Mouse (Mus musculus) telencephalon, adult 2 months (tissue): Measurements from ENCODE around the gene Aloxe3.

ENCODE experiments used
- DNase-seq: peaks from one replicate; pipeline ENCODE4 v3.0.0-alpha.2; 2011; ENCODE audit warnings: low read depth, low spot score

Gene Aloxe3

DNA sequence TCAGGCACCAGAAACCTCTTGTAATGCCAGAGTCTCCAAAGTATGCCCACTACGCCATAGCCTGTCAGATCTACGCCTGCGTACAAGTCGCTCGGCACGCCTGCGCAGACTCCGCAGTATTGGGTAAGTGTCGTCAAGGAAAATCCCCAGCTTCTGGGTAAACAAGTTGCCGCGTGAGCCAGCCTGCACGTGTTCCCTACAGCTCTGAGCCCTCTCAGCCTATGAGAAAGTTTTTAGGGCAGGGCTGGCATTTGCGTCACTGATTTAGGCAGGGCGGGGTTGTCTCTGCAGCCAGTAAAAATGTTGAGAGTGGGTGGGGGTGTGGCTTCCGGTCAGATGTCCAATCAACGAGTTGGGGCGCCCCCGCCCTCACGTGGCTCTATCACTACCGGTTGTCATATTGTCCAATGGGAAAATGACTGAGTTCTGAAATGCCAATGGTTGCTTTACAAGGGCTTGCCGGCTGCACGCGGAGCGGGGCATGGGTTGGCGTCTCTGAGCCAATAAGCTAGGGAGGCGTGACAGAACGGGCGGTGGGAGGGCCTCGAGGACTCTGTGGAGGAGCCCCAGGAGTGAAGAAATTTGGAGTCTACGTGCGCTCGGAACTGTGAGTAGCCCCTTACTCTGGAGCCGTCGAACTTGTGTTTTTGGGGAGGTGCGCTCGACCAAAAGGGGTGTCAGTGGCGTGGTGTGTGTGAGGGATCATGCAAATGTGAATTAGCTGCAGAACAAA lies 30.8 kb upstream of the Aloxe3 start, which contains the start of gene Per1:
Gene Per1, plus strand, starts transcription at position 521 of the 733 bp plus-strand sequence.
- DNase-seq = peak; percentile 100

DNA sequence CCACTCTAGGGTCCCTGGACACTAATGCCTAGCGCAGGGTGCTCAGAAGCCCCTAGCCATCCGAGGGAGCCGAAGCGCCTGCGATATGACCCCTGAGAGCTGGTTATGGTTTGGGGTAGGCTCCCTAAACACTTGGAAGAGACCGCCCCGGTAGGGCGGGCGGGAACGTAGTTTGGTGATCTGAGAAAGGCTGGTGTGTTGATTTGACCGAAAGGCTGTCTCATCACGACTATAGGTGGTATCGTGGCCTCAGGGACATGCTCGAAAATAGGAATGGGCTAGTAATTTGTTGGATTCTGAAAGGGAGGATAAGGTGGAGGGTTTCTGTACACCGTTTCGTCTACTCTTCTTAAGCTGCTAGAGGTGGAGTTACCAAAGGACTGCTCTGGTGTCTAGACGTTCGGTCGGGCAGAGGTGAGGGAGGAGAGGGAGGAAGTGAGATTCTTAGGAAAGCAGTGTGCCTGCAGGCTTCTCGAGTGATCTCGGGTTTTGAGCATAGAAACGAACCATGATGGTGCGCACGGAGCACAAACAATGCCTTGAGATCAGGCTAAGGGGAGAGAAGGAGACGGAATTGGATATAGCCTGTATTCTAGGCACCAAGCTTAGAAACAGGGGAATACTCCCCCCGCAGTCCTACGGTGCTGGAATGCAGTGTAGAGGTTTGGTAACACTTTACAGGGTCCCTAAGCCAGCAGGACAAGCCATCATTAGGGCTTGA lies 30.0 kb upstream of the Aloxe3 start:
- DNase-seq = no peak

DNA sequence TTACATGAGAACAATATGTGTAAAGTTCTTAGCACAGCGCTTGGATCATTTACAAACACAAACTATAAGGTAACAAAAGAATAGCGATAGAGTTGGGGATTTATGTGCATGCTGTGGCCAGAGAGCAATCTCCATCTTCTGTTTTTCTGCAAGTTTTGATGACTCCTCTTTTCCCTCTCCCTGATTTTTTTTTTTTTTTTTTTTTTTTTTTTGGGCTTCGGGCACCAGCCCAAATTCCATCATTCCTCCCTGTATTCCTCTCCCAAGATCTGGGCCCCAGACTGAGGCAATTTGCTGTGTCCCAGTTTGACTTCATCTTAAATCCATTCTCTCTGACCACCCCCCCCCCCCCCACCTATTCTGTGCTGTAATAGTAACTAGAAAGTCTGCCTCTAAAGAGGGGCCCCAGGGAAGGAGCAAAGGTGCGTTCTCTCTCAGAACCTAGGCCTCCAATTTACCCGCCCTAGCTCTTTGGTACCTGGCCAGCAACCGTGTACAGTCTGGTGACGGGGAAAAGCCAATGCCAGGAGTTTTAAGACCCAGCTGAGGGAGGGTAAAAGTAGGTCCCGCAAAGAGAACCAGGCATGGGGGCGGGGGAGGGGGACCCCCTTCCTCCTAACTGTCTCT lies 29.2 kb upstream of the Aloxe3 start:
- no peak for DNase-seq

DNA sequence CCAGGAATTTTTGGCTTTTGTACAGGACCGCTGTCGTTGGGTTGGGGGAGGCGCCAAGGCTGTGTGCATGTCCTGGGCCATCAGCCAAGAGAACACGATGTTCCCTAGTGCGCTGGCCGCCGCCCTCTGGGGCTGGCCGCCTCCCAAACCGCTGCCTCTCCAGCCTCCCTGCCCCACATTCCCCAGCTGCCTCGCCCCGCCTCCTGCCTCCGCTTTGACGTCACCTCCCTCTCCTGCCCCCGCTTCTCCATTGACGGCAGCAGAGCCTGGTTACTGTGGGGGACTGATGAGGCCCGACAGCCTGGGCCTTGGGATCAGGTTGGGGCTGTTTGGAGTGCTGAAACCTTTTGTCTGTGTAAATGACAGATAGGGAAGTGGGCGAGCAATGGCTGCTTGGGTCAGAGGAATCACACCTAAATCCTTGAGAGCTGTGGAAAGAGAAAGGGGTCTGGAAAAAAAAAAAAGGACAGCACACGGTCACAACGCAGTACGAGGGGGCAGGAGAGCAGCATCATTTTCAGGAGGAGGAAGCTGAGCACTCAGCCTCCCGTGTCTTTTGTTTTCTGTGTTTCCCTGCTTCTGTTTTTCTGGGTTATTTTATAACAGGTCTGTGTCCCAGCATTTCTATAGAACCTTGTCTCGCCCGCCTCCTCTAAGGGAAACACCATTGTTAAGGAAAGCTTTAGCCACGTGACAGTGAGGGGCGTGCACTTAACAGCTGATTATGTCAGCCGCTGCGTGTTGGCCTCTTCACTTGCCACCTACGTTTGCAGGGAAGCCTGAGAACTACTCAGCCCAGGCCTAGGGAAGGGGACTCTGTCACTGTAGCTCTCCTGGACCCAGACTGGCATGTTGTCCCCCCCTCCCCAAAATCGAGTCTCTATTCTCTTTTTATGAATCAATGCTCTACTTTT lies 28.5 kb upstream of the Aloxe3 start:
- peak; percentile 93 for DNase-seq

DNA sequence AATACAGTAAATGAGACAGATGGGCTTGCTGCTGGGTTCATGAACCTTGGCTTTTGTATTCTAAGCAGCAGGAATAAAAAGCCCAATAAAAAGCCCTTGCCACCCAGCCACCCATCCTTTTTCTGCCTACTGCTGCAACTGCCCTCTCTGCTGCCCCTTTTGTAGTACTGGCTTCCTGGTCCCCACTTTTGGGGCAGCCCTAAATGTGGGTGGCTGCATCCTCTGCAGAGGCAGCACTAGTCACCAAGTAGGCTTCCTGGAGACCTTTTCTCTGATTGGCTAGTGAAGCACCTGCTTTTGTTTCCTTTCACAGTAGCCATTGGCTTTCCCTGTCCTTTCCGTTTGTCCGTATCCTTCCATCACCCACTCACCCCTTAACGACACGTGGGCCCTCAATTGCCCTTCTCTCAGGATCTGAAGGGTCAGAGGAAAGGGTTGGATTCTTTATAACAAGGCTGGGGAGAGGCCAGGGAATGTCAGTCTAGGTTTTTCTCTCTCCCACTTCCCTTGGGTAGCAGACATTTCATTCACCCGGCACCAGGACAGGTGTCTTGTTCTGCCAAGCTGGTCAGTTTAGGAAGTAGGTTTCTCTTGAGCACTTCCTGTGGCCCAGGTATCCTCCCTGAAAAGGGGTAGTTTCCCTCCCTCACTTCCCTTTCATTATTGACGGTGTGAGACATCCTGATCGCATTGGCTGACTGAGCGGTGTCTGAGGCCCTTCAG lies 27.5 kb upstream of the Aloxe3 start:
- DNase-seq = no peak

DNA sequence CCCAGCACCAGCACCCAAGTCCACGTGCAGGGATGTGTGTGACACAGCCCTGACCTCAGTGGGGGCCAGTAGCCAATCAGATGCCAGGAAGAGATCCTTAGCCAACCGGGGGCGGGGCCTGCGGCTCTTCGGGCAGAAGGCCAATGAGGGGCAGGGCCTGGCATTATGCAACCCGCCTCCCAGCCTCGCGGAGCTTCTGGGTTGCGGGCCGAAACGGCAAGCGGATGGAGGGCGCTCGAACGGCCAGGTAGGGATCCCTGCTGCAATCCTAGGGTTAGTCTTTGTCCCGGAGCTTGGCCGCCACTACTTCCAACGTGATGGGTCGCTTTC lies 27.0 kb upstream of the Aloxe3 start:
- DNase-seq = peak; percentile 94

DNA sequence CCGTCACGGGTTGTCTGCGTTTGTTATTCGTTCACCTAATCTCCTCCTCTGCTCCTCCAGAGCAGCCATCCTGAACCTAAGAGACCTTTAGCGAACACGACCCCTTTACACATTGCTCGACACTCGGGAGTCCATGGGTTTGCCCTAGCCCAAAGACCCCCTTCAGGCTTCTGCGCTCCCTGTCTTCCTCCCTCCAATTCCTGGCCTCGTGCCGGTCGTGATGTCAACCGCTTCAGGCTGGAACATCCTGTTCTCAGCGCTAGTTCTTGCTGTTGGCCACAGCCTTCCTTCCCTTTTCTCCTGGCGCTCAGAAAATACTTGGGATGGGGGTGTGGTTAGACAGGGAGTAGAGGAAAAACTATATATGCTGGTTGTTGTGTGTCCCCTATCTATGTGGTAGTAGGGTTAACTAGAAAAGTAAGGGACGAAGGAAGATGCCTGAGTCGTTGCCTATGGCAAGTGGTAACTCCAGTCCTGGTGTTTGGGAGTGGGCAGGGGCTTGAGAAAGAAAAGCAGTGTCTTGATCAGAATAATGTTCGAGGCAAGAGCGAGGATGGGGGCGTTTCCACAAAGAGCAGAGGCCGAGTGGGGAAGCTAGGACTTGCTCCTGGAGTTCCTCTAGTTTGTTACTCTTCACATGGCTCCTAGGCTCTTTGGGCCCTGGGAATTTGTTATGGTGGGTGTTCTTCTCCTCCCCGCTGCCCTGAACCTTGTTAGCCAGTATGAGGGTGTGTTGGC lies 26.4 kb upstream of the Aloxe3 start:
- DNase-seq = no peak

DNA sequence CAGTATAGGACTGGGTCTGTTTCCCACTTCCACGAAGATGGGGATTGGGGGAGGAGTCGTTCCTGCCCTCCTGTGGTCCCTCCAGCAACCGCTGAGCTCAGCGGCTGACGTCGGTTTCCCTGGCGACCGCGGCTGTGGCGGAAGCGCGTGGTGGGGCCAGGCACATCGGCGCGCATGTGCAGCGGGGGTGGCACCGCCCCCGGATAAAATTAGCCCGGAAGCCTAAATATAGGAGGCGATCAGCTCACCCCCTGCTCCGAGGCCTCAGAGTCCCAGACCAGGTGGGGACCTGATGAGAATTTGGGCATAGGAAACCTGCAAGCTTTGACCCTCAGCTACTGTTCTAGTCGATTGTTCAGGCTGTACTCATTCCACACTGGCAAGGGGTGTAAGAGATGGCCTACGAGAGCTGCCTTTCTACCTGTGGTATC lies 25.8 kb upstream of the Aloxe3 start:
- peak; percentile 93 for DNase-seq

DNA sequence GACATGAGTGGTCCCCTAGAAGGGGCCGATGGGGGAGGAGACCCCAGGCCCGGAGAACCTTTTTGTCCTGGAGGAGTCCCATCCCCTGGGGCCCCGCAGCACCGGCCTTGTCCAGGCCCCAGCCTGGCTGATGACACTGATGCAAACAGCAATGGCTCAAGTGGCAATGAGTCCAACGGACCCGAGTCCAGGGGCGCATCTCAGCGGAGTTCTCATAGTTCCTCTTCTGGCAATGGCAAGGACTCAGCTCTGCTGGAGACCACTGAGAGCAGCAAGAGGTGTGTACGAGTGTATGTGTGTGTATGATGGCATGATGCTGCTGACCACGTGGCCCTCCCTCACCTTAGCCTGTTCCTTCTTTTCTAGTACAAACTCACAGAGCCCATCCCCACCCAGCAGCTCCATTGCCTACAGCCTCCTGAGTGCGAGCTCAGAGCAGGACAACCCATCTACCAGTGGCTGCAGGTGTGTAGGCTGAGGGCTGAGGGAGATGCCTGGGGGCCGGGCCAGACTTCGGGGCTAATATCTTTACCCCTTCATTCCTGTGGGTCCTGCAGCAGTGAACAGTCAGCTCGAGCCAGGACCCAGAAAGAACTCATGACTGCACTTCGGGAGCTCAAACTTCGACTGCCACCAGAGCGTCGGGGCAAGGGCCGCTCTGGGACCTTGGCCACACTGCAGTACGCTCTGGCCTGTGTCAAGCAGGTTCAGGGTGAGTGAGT lies 24.9 kb upstream of the Aloxe3 start:
- no peak for DNase-seq

DNA sequence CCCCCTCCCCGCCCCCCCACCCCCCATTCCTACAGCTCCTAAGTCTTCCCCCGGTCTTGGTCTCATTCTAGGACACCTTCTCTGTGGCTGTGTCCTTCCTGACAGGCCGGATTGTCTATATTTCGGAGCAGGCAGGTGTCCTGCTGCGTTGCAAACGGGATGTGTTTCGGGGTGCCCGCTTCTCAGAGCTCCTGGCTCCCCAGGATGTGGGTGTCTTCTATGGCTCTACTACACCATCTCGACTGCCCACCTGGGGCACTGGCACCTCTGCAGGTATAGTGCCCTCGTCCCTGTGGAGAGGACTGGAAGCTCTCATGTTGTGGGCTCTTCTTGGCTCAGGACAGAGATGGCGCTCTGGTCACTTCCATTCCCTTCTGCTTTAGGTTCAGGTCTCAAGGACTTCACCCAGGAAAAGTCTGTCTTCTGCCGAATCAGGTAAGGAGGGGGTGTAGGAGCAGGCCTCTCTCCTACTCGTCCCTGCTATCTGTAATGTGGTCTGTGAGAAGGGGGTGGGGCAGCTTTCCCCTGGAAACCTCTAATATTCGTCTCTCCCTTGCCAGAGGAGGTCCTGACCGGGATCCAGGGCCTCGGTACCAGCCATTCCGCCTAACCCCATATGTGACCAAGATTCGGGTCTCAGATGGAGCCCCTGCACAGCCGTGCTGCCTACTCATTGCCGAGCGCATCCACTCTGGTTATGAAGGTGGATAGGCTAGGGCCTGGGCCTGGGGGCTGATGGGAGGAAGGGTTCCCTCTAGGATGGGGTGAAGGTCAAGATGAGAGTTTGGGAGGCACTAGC lies 23.9 kb upstream of the Aloxe3 start:
- DNase-seq = no peak

DNA sequence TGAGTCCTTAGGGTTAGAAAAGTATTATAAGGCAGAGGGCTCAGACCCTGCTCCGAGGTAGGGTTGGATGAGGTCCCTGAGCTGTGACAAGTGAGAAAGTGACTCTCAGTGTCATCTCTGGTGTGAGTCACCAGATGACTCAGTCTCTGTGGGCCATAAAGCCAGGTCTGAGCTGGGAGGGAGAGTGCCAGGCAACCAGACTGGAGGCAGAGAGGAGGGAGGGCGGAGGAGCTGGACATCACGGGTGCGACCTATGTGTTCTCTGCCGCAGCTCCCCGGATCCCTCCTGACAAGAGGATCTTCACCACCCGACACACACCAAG lies 23.3 kb upstream of the Aloxe3 start:
- DNase-seq = no peak

DNA sequence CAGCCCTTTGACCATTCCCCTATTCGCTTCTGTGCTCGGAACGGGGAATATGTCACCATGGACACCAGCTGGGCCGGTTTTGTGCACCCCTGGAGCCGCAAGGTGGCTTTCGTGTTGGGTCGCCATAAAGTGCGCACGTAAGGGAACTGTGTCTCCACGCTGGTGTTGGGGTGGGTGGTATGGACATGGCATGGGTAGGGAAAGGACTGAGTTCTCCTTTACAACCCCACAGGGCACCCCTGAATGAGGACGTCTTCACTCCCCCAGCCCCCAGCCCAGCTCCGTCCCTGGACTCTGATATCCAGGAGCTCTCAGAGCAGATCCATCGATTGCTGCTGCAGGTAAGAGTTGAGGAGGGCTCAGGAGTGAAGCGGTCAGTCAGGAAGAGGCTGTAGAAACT lies 22.6 kb upstream of the Aloxe3 start:
- no peak for DNase-seq

DNA sequence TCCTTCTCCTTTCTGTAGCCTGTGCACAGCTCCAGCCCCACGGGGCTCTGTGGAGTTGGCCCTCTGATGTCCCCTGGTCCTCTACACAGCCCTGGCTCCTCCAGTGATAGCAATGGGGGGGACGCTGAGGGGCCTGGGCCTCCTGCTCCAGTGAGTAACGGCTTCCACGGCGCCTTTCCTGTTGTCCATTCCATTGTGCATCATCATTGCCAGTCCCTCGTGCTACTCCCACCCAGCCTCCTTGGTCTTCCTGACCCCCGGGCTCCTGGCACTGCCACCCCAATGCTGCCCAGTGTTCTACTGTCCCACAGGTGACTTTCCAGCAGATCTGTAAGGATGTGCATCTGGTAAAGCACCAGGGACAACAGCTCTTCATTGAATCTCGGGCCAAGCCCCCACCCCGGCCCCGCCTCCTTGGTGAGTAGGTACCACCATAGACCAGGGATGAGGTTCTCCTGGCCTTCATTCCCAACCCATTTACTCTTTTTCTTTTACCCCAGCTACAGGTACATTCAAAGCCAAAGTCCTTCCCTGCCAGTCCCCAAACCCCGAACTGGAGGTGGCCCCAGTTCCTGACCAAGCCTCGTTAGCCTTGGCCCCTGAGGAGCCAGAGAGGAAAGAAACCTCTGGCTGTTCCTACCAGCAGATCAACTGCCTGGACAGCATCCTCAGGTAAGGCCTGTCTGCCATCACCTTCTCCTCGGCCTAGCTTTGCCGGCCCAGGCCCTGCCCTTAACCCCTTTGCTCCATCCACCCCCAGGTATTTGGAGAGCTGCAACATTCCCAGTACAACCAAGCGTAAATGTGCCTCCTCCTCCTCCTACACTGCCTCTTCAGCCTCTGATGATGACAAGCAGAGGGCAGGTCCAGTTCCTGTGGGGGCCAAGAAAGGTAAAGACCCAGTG lies 21.9 kb upstream of the Aloxe3 start:
- no peak for DNase-seq

DNA sequence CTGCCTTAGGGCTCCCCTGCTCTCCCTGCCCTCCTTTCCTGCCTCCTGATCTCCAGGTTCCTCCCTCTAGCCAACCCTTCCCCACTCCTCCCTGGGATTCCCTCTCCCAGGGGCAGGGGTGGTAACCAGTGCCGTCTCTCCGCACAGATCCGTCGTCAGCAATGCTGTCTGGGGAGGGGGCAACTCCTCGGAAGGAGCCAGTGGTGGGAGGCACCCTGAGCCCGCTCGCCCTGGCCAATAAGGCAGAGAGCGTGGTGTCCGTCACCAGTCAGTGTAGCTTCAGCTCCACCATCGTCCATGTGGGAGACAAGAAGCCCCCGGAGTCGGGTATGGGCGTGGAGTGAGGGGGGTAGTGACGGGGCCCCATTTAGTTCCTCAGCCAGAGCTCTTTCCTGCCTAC lies 21.2 kb upstream of the Aloxe3 start:
- no peak for DNase-seq

DNA sequence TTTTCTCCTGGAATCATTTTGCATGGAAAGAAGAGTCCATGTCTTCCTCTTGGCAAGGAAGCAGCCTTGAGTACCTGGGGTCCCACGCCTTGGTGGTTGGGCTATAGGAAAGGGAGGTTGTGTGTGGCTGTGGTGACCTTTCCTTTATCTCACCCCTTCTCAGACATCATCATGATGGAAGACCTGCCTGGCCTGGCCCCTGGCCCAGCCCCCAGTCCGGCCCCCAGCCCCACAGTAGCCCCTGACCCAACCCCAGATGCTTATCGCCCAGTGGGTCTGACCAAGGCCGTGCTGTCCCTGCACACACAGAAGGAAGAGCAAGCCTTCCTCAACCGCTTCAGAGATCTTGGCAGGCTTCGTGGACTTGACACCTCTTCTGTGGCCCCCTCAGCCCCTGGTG lies 20.5 kb upstream of the Aloxe3 start:
- no peak for DNase-seq

DNA sequence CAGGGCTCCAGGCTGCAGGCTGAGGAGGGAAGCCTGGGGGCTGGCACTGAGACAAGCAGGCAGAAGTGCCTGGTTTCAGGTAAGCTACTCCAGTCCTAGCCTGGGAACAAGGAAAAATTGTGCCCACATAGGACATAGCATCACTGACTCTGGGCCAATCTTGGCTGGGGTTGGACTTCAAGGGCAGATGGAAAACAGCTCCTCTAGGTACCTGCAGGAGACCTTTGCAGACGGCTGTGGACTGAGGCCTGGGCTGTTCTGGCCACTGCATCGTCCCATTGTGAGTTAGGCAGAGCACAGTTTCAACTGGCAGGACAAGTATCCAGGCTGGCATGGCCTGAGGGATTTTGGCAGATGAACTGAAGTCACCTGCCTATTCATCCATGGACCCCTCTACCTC lies 19.9 kb upstream of the Aloxe3 start:
- DNase-seq = no peak

DNA sequence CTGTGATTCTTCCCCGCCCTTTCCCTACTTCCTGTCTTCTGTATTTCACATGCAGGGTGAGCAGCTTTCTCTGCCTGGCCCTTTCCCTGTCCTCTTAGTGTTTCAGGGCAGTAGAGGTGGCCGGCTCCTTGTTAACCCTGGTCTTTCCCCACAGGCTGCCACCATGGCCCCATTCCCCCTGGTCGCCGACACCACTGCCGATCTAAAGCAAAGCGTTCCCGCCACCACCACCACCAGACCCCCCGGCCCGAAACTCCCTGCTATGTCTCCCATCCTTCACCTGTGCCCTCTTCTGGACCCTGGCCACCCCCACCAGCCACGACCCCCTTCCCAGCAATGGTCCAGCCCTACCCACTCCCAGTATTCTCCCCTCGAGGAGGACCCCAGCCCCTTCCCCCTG lies 19.4 kb upstream of the Aloxe3 start:
- no peak for DNase-seq

DNA sequence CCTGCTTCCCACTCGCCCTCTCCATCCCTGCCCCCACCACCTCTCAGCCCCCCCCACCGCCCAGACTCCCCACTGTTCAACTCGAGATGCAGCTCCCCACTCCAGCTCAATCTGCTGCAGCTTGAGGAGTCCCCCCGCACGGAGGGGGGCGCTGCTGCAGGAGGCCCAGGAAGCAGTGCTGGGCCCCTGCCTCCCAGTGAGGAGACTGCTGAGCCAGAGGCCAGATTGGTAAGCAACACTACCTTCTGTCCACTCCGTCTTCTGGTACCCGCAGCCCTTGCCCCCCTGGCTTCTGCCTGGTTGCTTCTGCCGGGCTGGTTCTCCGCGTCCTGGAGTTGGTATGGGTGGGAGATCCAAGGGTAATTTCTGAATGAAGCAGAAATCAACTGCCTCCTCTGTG lies 18.9 kb upstream of the Aloxe3 start:
- DNase-seq = no peak
